Mouse (Mus musculus) lung, postnatal 0 days (tissue): ENCODE data around the gene Vsir. TPM values are rescaled to one million over a fixed set of nuclear protein-coding genes. Genes with fewer than 3 reads are reported as not detected.
A peak's percentile ranks its signal among the peaks of the same experiment; 100 is the strongest.

Experiments
- ATAC-seq: fragments of 200-750 bp; cut with Nextera tagmentation; 2 replicates; pipeline ENCODE4 v1.8.0; 2017; ENCODE audit warnings: moderate library complexity
- DNase-seq: peaks from one replicate; pipeline ENCODE4 v3.0.0-alpha.2; 2016; ENCODE audit warnings: low spot score
- H3K27ac ChIP-seq: fragments of 300-500 bp; sonication (generic); 2 replicates; pipeline ENCODE4 v1.5.1; 2014; ENCODE audit warnings: antibody characterized with exemption, mild to moderate bottlenecking, low read length, mixed read lengths
- H3K27me3 ChIP-seq: fragments of 300-500 bp; sonication (generic); replicated peaks from 2 replicates; pipeline ENCODE4 v1.6.1; 2014; ENCODE audit warnings: low read length, mixed read lengths; ENCODE audit not compliant: insufficient read depth
- H3K36me3 ChIP-seq: fragments of 300-500 bp; sonication (generic); 2 replicates; pipeline ENCODE4 v1.6.1; 2014; ENCODE audit warnings: low read length, mixed read lengths; ENCODE audit not compliant: insufficient read depth
- H3K4me1 ChIP-seq: fragments of 300-500 bp; sonication (generic); 2 replicates; pipeline ENCODE4 v1.6.1; 2014; ENCODE audit warnings: antibody characterized with exemption, low read depth, low read length, mixed read lengths; ENCODE audit not compliant: insufficient read depth
- H3K4me2 ChIP-seq: fragments of 300-500 bp; sonication (generic); replicated peaks from 2 replicates; pipeline ENCODE4 v1.6.1; 2014; ENCODE audit warnings: low read depth, mild to moderate bottlenecking, low read length, moderate library complexity, mixed read lengths
- H3K4me3 ChIP-seq: fragments of 300-500 bp; sonication (generic); 2 replicates; pipeline ENCODE4 v1.5.1; 2014; ENCODE audit warnings: low read depth, low read length
- H3K9ac ChIP-seq: fragments of 300-500 bp; sonication (generic); replicated peaks from 2 replicates; pipeline ENCODE4 v1.6.1; 2014; ENCODE audit warnings: low read depth, mild to moderate bottlenecking
- H3K9me3 ChIP-seq: fragments of 300-500 bp; sonication (generic); 2 replicates; pipeline ENCODE4 v1.6.1; 2016; ENCODE audit warnings: low read length, mixed read lengths
- CTCF ChIP-seq: IDR thresholded peaks from 2 replicates; pipeline ENCODE4 v1.5.1; 2016; ENCODE audit warnings: antibody characterized with exemption, mild to moderate bottlenecking
- EP300 ChIP-seq: IDR thresholded peaks from 2 replicates; pipeline ENCODE4 v1.6.1; 2016; ENCODE audit warnings: antibody characterized with exemption, mild to moderate bottlenecking, control low read depth
- WGBS: fragments of 180-500 bp; shearing (Covaris S2); extraction: QIAGEN DNeasy Blood & Tissue Kit; methylation state at CpG from one replicate; pipeline ENCODE4 v1.1.7; 2014; 5-methylcytosine and 5-hydroxymethylcytosine counted together
- polyA plus RNA-seq: library from polyadenylated mRNA; unstranded; fragments of >200 nt; fragmentation: Nextera tagmentation; extraction: Ambion mirVana; gene quantifications from 2 replicates; pipeline ENCODE4 v1.2.1, GENCODE M21; 2015

Gene Vsir
- polyA plus RNA-seq, 1 experiment from 2014 or later = 19.7 TPM

DNA sequence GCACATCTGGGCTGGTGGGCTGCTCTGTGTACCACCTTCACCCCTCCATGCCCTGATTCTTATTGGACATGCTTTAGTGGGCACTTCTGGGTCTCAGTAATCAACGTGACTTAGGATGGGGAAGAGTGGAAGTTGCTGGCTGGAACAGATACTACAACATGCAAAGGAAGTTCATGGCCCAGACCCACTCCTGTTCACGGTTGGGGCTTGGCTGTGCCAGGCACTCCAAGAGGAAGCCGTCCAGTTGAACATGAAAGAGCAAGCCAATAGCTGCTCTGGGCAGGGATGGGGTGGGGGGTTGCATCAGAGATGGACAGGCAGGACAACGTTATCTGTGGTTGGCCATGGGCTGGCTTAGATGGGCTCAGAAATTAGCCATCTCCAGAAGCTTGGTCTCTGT lies 21.3 kb downstream of the Vsir start:
- H3K27me3 ChIP-seq = no peaks in the 10 kb centered on the region
- TF ChIP-seq CTCF (no peak), EP300 (no peak)
- no peaks in the 10 kb centered on the region for H3K9me3 ChIP-seq
- 0 out of 2 replicates have a peak, but pooled peaks cover 8% of the 10 kb centered on the region for H3K36me3 ChIP-seq
- H3K9ac ChIP-seq = no peak overlapping the region
- ATAC-seq (no peak), DNase-seq (no peak)
- H3K4me2 ChIP-seq = no peak overlapping the region
- H3K4me1 ChIP-seq = no peaks in the 10 kb centered on the region
- 58% methylated on average over 4 of the region's 4 CpGs for WGBS
- no peak overlapping the region for H3K4me3 ChIP-seq
- H3K27ac ChIP-seq = no peak overlapping the region

DNA sequence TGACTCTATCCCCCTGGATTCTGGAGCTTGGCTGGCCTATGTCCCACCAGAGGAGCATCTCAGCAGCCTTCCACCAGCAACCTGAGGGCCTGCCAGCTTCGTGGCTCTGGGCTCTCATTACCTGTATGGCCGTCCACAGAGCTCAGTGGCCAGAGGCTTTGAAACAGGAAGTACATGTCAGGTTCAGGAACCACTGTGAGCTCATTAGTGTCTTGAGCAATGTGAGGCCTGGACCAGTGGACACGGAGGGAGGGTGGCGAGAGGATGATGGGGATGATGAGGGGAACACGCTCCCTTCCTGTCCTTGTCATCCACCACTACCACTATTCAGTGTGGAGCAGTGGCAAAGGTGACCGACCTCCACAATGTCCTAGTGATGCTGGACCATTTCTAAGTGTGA lies 22.8 kb downstream of the Vsir start:
- Histone ChIP-seq H3K4me3 (no peak overlapping the region), H3K27me3 (no peaks in the 10 kb centered on the region), H3K9ac (no peak overlapping the region), H3K9me3 (no peaks in the 10 kb centered on the region), H3K4me1 (no peaks in the 10 kb centered on the region), H3K27ac (no peak overlapping the region), H3K36me3 (0 out of 2 replicates have a peak, but pooled peaks cover 8% of the 10 kb centered on the region), H3K4me2 (no peak overlapping the region)
- TF ChIP-seq CTCF (no peak), EP300 (no peak)
- DNase-seq = no peak
- ATAC-seq = no peak
- WGBS = 76% methylated on average over 6 of the region's 6 CpGs

DNA sequence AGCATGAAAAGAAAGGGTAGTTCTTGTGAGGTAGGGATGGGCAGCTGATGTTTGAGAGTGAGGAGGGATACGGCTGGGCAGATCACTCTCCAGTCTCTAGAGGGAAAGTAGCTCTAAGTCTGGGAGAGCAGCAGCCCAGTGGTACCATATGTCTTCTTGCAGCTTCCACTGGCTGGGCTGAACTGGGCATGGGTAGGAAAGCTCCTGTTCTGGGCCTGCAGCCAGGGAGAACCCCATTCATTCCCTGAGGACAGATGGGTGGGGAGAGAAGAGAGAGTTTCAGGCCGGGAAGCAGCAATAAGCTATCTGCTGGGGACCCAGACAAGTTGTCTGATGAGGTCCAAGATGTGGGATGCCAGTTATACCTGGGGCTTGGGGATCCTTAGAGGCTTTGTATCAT lies 23.4 kb downstream of the Vsir start:
- no peak for DNase-seq
- H3K36me3 ChIP-seq = 0 out of 2 replicates have a peak, but pooled peaks cover 8% of the 10 kb centered on the region
- no peak overlapping the region for H3K9ac ChIP-seq
- H3K4me1 ChIP-seq = no peaks in the 10 kb centered on the region
- H3K9me3 ChIP-seq = no peaks in the 10 kb centered on the region
- 54% methylated on average over 2 of the region's 2 CpGs for WGBS
- no peak for ATAC-seq
- TF ChIP-seq EP300 (no peak), CTCF (no peak)
- H3K27me3 ChIP-seq = no peaks in the 10 kb centered on the region
- H3K4me2 ChIP-seq = no peak overlapping the region
- H3K4me3 ChIP-seq = no peak overlapping the region
- H3K27ac ChIP-seq = no peak overlapping the region

DNA sequence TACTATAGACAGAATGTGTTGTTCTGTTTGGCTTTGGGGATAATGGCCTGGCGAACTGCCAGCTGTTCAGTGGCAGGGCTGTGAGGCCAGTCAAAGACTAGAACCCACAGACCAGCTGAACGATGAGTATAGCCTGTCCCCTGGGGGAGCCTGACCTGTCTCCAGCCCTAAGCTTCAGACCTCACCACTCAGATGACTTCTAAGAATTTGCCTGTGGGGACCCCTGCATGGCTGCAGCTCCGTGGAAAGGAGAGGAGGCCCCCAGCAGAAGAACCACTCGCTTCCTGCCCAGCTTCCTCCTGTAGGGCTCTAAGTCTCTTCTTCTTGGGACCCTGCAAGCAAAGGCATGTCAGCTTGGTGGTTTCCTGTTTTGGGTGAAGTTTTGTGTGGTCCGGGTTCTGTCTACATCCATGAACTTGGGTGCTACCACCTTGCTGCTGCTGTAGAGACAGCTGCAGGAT lies 24.0 kb downstream of the Vsir start:
- TF ChIP-seq CTCF = no peak
- no peak for TF ChIP-seq EP300
- no peaks in the 10 kb centered on the region for H3K27me3 ChIP-seq
- H3K4me2 ChIP-seq = no peak overlapping the region
- ATAC-seq (no peak), DNase-seq (no peak)
- H3K4me3 ChIP-seq = no peak overlapping the region
- H3K36me3 ChIP-seq = 0 out of 2 replicates have a peak, but pooled peaks cover 8% of the 10 kb centered on the region
- H3K9me3 ChIP-seq = no peaks in the 10 kb centered on the region
- no peak overlapping the region for H3K9ac ChIP-seq
- WGBS = 63% methylated on average over 5 of the region's 5 CpGs
- no peak overlapping the region for H3K27ac ChIP-seq
- no peaks in the 10 kb centered on the region for H3K4me1 ChIP-seq

DNA sequence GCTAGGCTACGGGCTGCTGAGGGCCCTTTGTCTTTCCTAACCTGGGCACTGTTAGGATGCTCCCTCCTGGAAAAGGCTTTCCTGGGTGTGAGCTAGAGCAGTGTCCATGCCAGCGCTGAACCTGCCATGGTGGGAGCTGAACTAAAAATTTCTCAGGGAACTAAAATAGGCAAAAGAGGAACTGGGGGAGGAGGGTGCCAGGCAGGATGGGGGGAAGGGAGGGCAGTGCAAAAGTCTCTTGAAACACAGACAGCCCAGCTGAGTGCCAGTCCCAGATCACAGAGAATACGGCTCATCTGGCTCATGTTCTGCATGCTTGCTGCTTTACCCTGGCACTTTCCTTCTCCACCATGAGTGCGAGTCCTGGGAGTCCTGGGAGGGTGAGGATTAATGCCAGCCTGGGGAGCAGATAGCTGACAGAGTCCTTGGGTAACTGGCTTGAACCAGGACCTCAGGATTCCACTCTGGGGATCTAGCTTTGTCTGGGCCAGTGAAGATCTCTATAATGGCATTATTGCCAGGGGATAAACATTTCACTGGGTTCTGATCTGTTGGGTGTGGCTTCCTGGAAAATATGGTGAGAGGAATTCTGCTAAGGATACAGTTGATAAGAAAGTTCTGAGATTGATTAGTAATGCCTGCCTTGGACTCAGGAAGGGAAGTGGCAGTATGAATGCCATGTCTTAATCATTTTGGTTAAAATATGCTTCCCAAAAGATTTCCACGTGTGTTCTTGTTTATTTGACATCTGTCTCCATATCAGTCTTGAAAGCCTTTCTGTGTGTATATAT lies 25.1 kb downstream of the Vsir start:
- no peak for ATAC-seq
- H3K4me2 ChIP-seq = no peak overlapping the region
- H3K4me3 ChIP-seq = no peak overlapping the region
- 66% methylated on average over 5 of the region's 5 CpGs for WGBS
- H3K27me3 ChIP-seq = no peaks in the 10 kb centered on the region
- H3K27ac ChIP-seq = no peak overlapping the region
- no peak overlapping the region for H3K9ac ChIP-seq
- H3K36me3 ChIP-seq = 0 out of 2 replicates have a peak, but pooled peaks cover 8% of the 10 kb centered on the region
- DNase-seq = peak; percentile 47
- H3K4me1 ChIP-seq = no peaks in the 10 kb centered on the region
- TF ChIP-seq CTCF (no peak), EP300 (peak; percentile 60)
- no peaks in the 10 kb centered on the region for H3K9me3 ChIP-seq

DNA sequence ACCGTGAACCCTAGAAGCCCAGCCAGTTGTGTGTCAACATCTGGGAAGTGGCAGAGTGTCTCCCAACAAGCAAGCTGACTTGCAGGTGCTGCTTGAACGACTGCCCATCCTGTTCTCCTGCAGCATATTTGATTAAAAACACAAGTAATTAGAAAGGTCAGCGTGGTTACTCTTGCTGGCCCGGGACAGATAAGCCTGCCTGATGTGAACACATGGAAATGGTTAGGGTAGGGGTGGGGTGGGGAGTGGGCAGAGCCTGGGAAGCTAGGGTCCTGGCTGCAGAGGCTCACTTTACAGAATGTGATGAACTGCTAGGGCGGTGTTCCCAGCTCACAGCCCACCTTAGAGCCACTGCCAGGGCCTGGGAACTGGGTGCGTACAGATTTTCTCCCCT lies 26.9 kb downstream of the Vsir start:
- 35% methylated on average over 6 of the region's 6 CpGs for WGBS
- no peaks in the 10 kb centered on the region for H3K4me1 ChIP-seq
- DNase-seq (no peak), ATAC-seq (no peak)
- no peak overlapping the region for H3K9ac ChIP-seq
- H3K27ac ChIP-seq = peak overlapping the region; percentile 11; the same call in 1 of the 2 replicates
- H3K9me3 ChIP-seq = no peaks in the 10 kb centered on the region
- no peaks in the 10 kb centered on the region for H3K27me3 ChIP-seq
- H3K4me2 ChIP-seq = no peak overlapping the region
- TF ChIP-seq CTCF = no peak
- TF ChIP-seq EP300 = no peak
- no peak overlapping the region for H3K4me3 ChIP-seq
- 0 out of 2 replicates have a peak, but pooled peaks cover 6% of the 10 kb centered on the region for H3K36me3 ChIP-seq
